Mouse (Mus musculus): ENCODE results near the gene Gm20458. TPM values are rescaled to one million over a fixed set of nuclear protein-coding genes. Genes with fewer than 3 reads are reported as not detected.
A peak's percentile ranks its signal among the peaks of the same experiment; 100 is the strongest.

Gm20458 gene
- polyA plus RNA-seq (2015; fragmentation: Nextera tagmentation; extraction: Ambion mirVana), result 17.2 and 19.2 TPM in 2 replicates

- under 1% methylated on average over 79 of the region's 79 CpGs for WGBS
Observed at GRCm38 (mm10) chr2:164460745-164461551, at the start of gene Gm20458. Gene Gm20458, plus strand, starts transcription at chr2:164460967.

GRCm38 (mm10) chr2:164414167-164414566 is 46.6 kb upstream of the Gm20458 start:
- H3K9me3 ChIP-seq (replicated peaks; ENCODE audit: control insufficient read depth, low read length), result no peaks in the 10 kb centered on the region
- no peaks in the 10 kb centered on the region for H3K36me3 ChIP-seq (ENCODE audit: control insufficient read depth, insufficient read depth, low read length)
- H3K27me3 ChIP-seq (ENCODE audit: control insufficient read depth, insufficient read depth, low read length), result peaks cover 3% of the 10 kb centered on the region; the same call in 1 of the 2 replicates
- peak overlapping the region; percentile 39 for H3K4me2 ChIP-seq (ENCODE audit: low read depth, low read length)
- no peak overlapping the region for H3K27ac ChIP-seq (ENCODE audit: low read length)
- ATAC-seq (ENCODE audit: insufficient read depth, low FRiP score), result no peak
- no peak overlapping the region for H3K4me3 ChIP-seq (replicated peaks; ENCODE audit: low read length)
- H3K9ac ChIP-seq (ENCODE audit: low read length), result 0 out of 2 replicates have a peak overlapping the region, but pooled peaks have one; percentile 49
- peaks cover 3% of the 10 kb centered on the region; the same call in 1 of the 2 replicates for H3K4me1 ChIP-seq (ENCODE audit: control insufficient read depth, insufficient read depth, low read length)
- 25% methylated on average over 28 of the region's 28 CpGs for WGBS

More at GRCm38 (mm10) chr2:164460745-164461551, at the start of gene Gm20458:
- Histone ChIP-seq H3K4me2 (ENCODE audit: low read depth, low read length) (peak within 1 kb of the TSS; percentile 74), H3K4me1 (ENCODE audit: control insufficient read depth, insufficient read depth, low read length) (peaks cover 16% of the 10 kb centered on the region), H3K9me3 (replicated peaks; ENCODE audit: control insufficient read depth, low read length) (no peaks in the 10 kb centered on the region), H3K27me3 (ENCODE audit: control insufficient read depth, insufficient read depth, low read length) (no peaks in the 10 kb centered on the region), H3K4me3 (replicated peaks; ENCODE audit: low read length) (peak within 1 kb of the TSS; percentile 93), H3K9ac (ENCODE audit: low read length) (peak within 1 kb of the TSS; percentile 91), H3K27ac (ENCODE audit: low read length) (peak within 1 kb of the TSS; percentile 75), H3K36me3 (ENCODE audit: control insufficient read depth, insufficient read depth, low read length) (0 out of 2 replicates have a peak, but pooled peaks cover 4% of the 10 kb centered on the region)
- peak; percentile 96 for ATAC-seq (ENCODE audit: insufficient read depth, low FRiP score)

GRCm38 (mm10) chr2:164414581-164414980 is 46.2 kb upstream of the Gm20458 start:
- Histone ChIP-seq H3K9me3 (replicated peaks; ENCODE audit: control insufficient read depth, low read length) (no peaks in the 10 kb centered on the region), H3K36me3 (ENCODE audit: control insufficient read depth, insufficient read depth, low read length) (no peaks in the 10 kb centered on the region), H3K27ac (ENCODE audit: low read length) (no peak overlapping the region), H3K4me3 (replicated peaks; ENCODE audit: low read length) (no peak overlapping the region), H3K4me1 (ENCODE audit: control insufficient read depth, insufficient read depth, low read length) (peaks cover 3% of the 10 kb centered on the region; the same call in 1 of the 2 replicates), H3K4me2 (ENCODE audit: low read depth, low read length) (peak overlapping the region; percentile 39), H3K9ac (ENCODE audit: low read length) (0 out of 2 replicates have a peak overlapping the region, but pooled peaks have one; percentile 49), H3K27me3 (ENCODE audit: control insufficient read depth, insufficient read depth, low read length) (no peaks in the 10 kb centered on the region)
- WGBS, result 62% methylated on average over 10 of the region's 10 CpGs
- ATAC-seq (ENCODE audit: insufficient read depth, low FRiP score), result no peak

GRCm38 (mm10) chr2:164417198-164417597 is 43.6 kb upstream of the Gm20458 start:
- Histone ChIP-seq H3K9me3 (replicated peaks; ENCODE audit: control insufficient read depth, low read length) (no peaks in the 10 kb centered on the region), H3K36me3 (ENCODE audit: control insufficient read depth, insufficient read depth, low read length) (no peaks in the 10 kb centered on the region), H3K4me3 (replicated peaks; ENCODE audit: low read length) (no peak overlapping the region), H3K9ac (ENCODE audit: low read length) (no peak overlapping the region), H3K27me3 (ENCODE audit: control insufficient read depth, insufficient read depth, low read length) (no peaks in the 10 kb centered on the region), H3K4me1 (ENCODE audit: control insufficient read depth, insufficient read depth, low read length) (peaks cover 3% of the 10 kb centered on the region; the same call in 1 of the 2 replicates), H3K4me2 (ENCODE audit: low read depth, low read length) (no peak overlapping the region), H3K27ac (ENCODE audit: low read length) (no peak overlapping the region)
- ATAC-seq (ENCODE audit: insufficient read depth, low FRiP score), result no peak
- 0% methylated on average over 2 of the region's 2 CpGs for WGBS

- Histone ChIP-seq H3K36me3 (ENCODE audit: control insufficient read depth, insufficient read depth, low read length) (no peaks in the 10 kb centered on the region), H3K4me1 (ENCODE audit: control insufficient read depth, insufficient read depth, low read length) (peaks cover 3% of the 10 kb centered on the region; the same call in 1 of the 2 replicates), H3K27me3 (ENCODE audit: control insufficient read depth, insufficient read depth, low read length) (no peaks in the 10 kb centered on the region), H3K4me3 (replicated peaks; ENCODE audit: low read length) (no peak overlapping the region), H3K27ac (ENCODE audit: low read length) (no peak overlapping the region), H3K9me3 (replicated peaks; ENCODE audit: control insufficient read depth, low read length) (no peaks in the 10 kb centered on the region), H3K9ac (ENCODE audit: low read length) (no peak overlapping the region), H3K4me2 (ENCODE audit: low read depth, low read length) (no peak overlapping the region)
- no peak for ATAC-seq (ENCODE audit: insufficient read depth, low FRiP score)
- WGBS, result 33% methylated on average over 3 of the region's 3 CpGs
Observed at GRCm38 (mm10) chr2:164418308-164418875, 42.4 kb upstream of the Gm20458 start.

- Histone ChIP-seq H3K4me1 (ENCODE audit: control insufficient read depth, insufficient read depth, low read length) (peaks cover 3% of the 10 kb centered on the region; the same call in 1 of the 2 replicates), H3K36me3 (ENCODE audit: control insufficient read depth, insufficient read depth, low read length) (peaks cover 7% of the 10 kb centered on the region; the same call in 1 of the 2 replicates), H3K9me3 (replicated peaks; ENCODE audit: control insufficient read depth, low read length) (no peaks in the 10 kb centered on the region), H3K9ac (ENCODE audit: low read length) (no peak overlapping the region), H3K27ac (ENCODE audit: low read length) (no peak overlapping the region), H3K4me2 (ENCODE audit: low read depth, low read length) (no peak overlapping the region), H3K27me3 (ENCODE audit: control insufficient read depth, insufficient read depth, low read length) (no peaks in the 10 kb centered on the region), H3K4me3 (replicated peaks; ENCODE audit: low read length) (no peak overlapping the region)
- ATAC-seq (ENCODE audit: insufficient read depth, low FRiP score), result no peak
- 4% methylated on average over 3 of the region's 3 CpGs for WGBS
Observed at GRCm38 (mm10) chr2:164419489-164419888, 41.3 kb upstream of the Gm20458 start.

GRCm38 (mm10) chr2:164421306-164421705 is 39.5 kb upstream of the Gm20458 start:
- no peak for ATAC-seq (ENCODE audit: insufficient read depth, low FRiP score)
- H3K27me3 ChIP-seq (ENCODE audit: control insufficient read depth, insufficient read depth, low read length), result no peaks in the 10 kb centered on the region
- peaks cover 3% of the 10 kb centered on the region; the same call in 1 of the 2 replicates for H3K4me1 ChIP-seq (ENCODE audit: control insufficient read depth, insufficient read depth, low read length)
- peak overlapping the region; percentile 75; the same call in 1 of the 2 replicates for H3K27ac ChIP-seq (ENCODE audit: low read length)
- H3K4me3 ChIP-seq (replicated peaks; ENCODE audit: low read length), result no peak overlapping the region
- WGBS, result 72% methylated on average over 7 of the region's 7 CpGs
- no peaks in the 10 kb centered on the region for H3K9me3 ChIP-seq (replicated peaks; ENCODE audit: control insufficient read depth, low read length)
- H3K9ac ChIP-seq (ENCODE audit: low read length), result no peak overlapping the region
- no peak overlapping the region for H3K4me2 ChIP-seq (ENCODE audit: low read depth, low read length)
- H3K36me3 ChIP-seq (ENCODE audit: control insufficient read depth, insufficient read depth, low read length), result peaks cover 16% of the 10 kb centered on the region

- H3K9ac ChIP-seq (ENCODE audit: low read length), result no peak overlapping the region
- 68% methylated on average over 8 of the region's 8 CpGs for WGBS
- no peak overlapping the region for H3K4me2 ChIP-seq (ENCODE audit: low read depth, low read length)
- ATAC-seq (ENCODE audit: insufficient read depth, low FRiP score), result no peak
- no peaks in the 10 kb centered on the region for H3K9me3 ChIP-seq (replicated peaks; ENCODE audit: control insufficient read depth, low read length)
- no peak overlapping the region for H3K4me3 ChIP-seq (replicated peaks; ENCODE audit: low read length)
- peaks cover 3% of the 10 kb centered on the region; the same call in 1 of the 2 replicates for H3K4me1 ChIP-seq (ENCODE audit: control insufficient read depth, insufficient read depth, low read length)
- H3K27ac ChIP-seq (ENCODE audit: low read length), result peak overlapping the region; percentile 75
- no peaks in the 10 kb centered on the region for H3K27me3 ChIP-seq (ENCODE audit: control insufficient read depth, insufficient read depth, low read length)
- H3K36me3 ChIP-seq (ENCODE audit: control insufficient read depth, insufficient read depth, low read length), result peaks cover 16% of the 10 kb centered on the region
Observed at GRCm38 (mm10) chr2:164421979-164422378, 38.8 kb upstream of the Gm20458 start.

All from stomach, embryonic 16.5 days (tissue).